Mouse (Mus musculus) cerebellum, adult 2 months (tissue): ENCODE measurements at regions not wholly inside any gene's neighbourhood (a gene's known extent, or its start where the extent isn't known, plus 50 kb on each side); places are given as distances from the start of the nearest gene placed in this dataset.

Source experiments
- CTCF ChIP-seq: fragments of 200-500 bp; IDR thresholded peaks from 2 replicates; pipeline ENCODE4 v1.5.1; 2011; ENCODE audit warnings: low read depth, mild to moderate bottlenecking, control low read depth, low read length, moderate library complexity, borderline replicate concordance; ENCODE audit not compliant: insufficient read depth
- POLR2A ChIP-seq: fragments of 200-500 bp; IDR thresholded peaks from 2 replicates; pipeline ENCODE4 v1.6.1; 2011; ENCODE audit warnings: low read length, control low read depth, borderline replicate concordance; ENCODE audit not compliant: insufficient read depth

DNA sequence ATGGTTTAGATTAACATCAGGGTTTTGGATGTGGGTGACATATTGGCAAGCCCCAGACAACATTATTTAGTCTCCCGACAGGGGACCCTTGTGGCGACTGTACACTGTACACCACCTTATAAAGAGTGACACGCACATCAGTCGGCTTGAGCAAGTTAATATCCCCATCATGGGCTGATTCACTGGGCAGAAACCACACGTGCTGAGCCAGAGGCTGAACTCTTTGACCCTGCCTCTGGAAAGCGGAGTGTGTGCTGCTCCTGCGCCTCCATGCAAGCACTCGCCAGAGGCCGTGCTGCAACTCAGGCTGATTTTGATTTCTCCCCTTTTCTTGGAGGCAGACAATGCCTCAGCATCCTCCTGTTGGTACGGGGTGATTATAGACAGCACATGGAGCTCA lies 125.2 kb upstream of the Msx2 start:
- TF ChIP-seq POLR2A (no peak), CTCF (no peak)
